Mouse (Mus musculus) intestine, postnatal 0 days (tissue): ENCODE results near the gene Cwc27. TPM values are rescaled to one million over a fixed set of nuclear protein-coding genes. Genes with fewer than 3 reads are reported as not detected.

Source experiments
- ATAC-seq: fragments of 200-750 bp; cut with Nextera tagmentation; 2 replicates; pipeline ENCODE4 v1.8.0; 2017; ENCODE audit warnings: mild to moderate bottlenecking, moderate TSS enrichment, moderate library complexity
- H3K27ac ChIP-seq: fragments of 300-500 bp; sonication (generic); 2 replicates; pipeline ENCODE4 v1.5.1; 2014; ENCODE audit warnings: mild to moderate bottlenecking, low read depth, low read length, moderate library complexity
- H3K27me3 ChIP-seq: fragments of 300-500 bp; sonication (generic); replicated peaks from 2 replicates; pipeline ENCODE4 v1.6.1; 2014; ENCODE audit warnings: low read length, mixed read lengths; ENCODE audit not compliant: control insufficient read depth, insufficient read depth
- H3K36me3 ChIP-seq: fragments of 300-500 bp; sonication (generic); 2 replicates; pipeline ENCODE4 v1.6.1; 2014; ENCODE audit warnings: mild to moderate bottlenecking, moderate library complexity; ENCODE audit not compliant: control insufficient read depth, insufficient read depth
- H3K4me1 ChIP-seq: fragments of 300-500 bp; sonication (generic); replicated peaks from 2 replicates; pipeline ENCODE4 v1.6.1; 2014; ENCODE audit warnings: antibody characterized with exemption, low read length, mixed read lengths; ENCODE audit not compliant: control insufficient read depth, insufficient read depth
- H3K4me2 ChIP-seq: fragments of 300-500 bp; sonication (generic); replicated peaks from 2 replicates; pipeline ENCODE4 v1.6.1; 2014; ENCODE audit warnings: low read depth, mild to moderate bottlenecking, moderate library complexity
- H3K4me3 ChIP-seq: fragments of 300-500 bp; sonication (generic); 2 replicates; pipeline ENCODE4 v1.5.1; 2014; ENCODE audit warnings: low read depth, low read length
- H3K9ac ChIP-seq: fragments of 300-500 bp; sonication (generic); 2 replicates; pipeline ENCODE4 v1.6.1; 2014; ENCODE audit warnings: mild to moderate bottlenecking, low read depth, low read length
- H3K9me3 ChIP-seq: fragments of 300-500 bp; sonication (generic); 2 replicates; pipeline ENCODE4 v1.6.1; 2016; ENCODE audit warnings: mixed run types; ENCODE audit not compliant: control insufficient read depth
- CTCF ChIP-seq: sonication (generic); IDR thresholded peaks from 2 replicates; pipeline ENCODE4 v1.5.1; 2016; ENCODE audit warnings: low read depth, mild to moderate bottlenecking, control low read depth, antibody characterized with exemption, moderate library complexity
- WGBS: fragments of 180-500 bp; shearing (Covaris S2); extraction: QIAGEN DNeasy Blood & Tissue Kit; methylation state at CpG from one replicate; pipeline ENCODE4 v1.1.7; 2014; 5-methylcytosine and 5-hydroxymethylcytosine counted together
- polyA plus RNA-seq: library from polyadenylated mRNA; unstranded; fragments of >200 nt; fragmentation: Nextera tagmentation; extraction: Ambion mirVana; gene quantifications from 2 replicates; pipeline ENCODE4 v1.2.1, GENCODE M21; 2015

The Cwc27 gene
- polyA plus RNA-seq, 1 experiment from 2014 or later, result 15.6 TPM

DNA sequence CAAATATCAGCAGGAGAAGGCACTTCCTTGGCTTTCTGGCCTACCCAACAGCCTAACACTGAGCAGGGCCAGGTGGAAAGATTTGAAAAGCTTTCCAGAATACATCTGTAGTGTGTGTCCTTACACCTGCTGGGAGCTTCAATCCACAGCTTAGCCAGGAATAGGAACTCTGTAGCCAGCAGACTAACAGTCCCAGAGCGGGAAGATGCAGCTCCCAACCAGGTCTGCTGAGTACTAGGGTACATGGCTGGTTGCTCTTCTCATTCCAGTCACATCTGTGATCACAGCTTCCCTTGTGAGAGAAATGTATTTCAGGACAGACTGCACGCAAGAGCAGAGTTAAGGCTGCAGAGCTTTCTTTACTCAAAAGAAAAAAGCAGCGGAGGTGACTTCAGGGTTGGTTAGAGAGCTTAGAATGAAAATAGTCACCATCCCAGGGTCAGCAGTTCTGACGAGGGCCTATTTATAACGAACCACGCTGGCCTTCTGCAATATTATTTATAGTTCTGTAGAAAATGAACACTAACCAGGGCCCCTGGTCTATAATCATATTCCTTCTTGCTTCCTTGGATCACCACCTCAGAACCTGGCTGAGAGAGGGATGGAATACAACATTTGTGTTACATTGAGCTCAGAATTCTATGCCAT is 171.0 kb downstream of the Cwc27 start:
- no peak overlapping the region for H3K27ac ChIP-seq
- H3K4me1 ChIP-seq, result no peaks in the 10 kb centered on the region; the same call in 1 of the 2 replicates
- H3K4me3 ChIP-seq, result no peak overlapping the region
- no peak overlapping the region for H3K9ac ChIP-seq
- no peaks in the 10 kb centered on the region for H3K9me3 ChIP-seq
- WGBS, result 85% methylated on average over 6 of the region's 6 CpGs
- no peak for TF ChIP-seq CTCF
- H3K27me3 ChIP-seq, result no peaks in the 10 kb centered on the region
- no peak for ATAC-seq
- H3K36me3 ChIP-seq, result no peaks in the 10 kb centered on the region
- no peak overlapping the region for H3K4me2 ChIP-seq

- 77% methylated on average over 1 of the region's 1 CpGs for WGBS
- no peak overlapping the region for H3K9ac ChIP-seq
- H3K4me1 ChIP-seq, result peaks cover 5% of the 10 kb centered on the region; the same call in 1 of the 2 replicates
- H3K9me3 ChIP-seq, result no peaks in the 10 kb centered on the region
- 0 out of 2 replicates have a peak, but pooled peaks have one; percentile 10 for TF ChIP-seq CTCF
- no peak for ATAC-seq
- H3K27me3 ChIP-seq, result no peaks in the 10 kb centered on the region
- H3K27ac ChIP-seq, result no peak overlapping the region
- no peak overlapping the region for H3K4me3 ChIP-seq
- H3K36me3 ChIP-seq, result no peaks in the 10 kb centered on the region
- H3K4me2 ChIP-seq, result no peak overlapping the region
Observed at GRCm38 (mm10) chr13:104644185-104644584, 172.8 kb downstream of the Cwc27 start.

- peaks cover 5% of the 10 kb centered on the region; the same call in 1 of the 2 replicates for H3K4me1 ChIP-seq
- 41% methylated on average over 5 of the region's 5 CpGs for WGBS
- no peaks in the 10 kb centered on the region for H3K9me3 ChIP-seq
- peak; percentile 62 for ATAC-seq
- H3K27ac ChIP-seq, result peak overlapping the region; percentile 60
- H3K36me3 ChIP-seq, result no peaks in the 10 kb centered on the region
- no peak overlapping the region for H3K9ac ChIP-seq
- TF ChIP-seq CTCF, result no peak
- no peak overlapping the region for H3K4me3 ChIP-seq
- H3K27me3 ChIP-seq, result no peaks in the 10 kb centered on the region
- no peak overlapping the region for H3K4me2 ChIP-seq
Observed at GRCm38 (mm10) chr13:104640694-104641454, 176.1 kb downstream of the Cwc27 start.

GRCm38 (mm10) chr13:104638988-104639387 is 178.0 kb downstream of the Cwc27 start:
- Histone ChIP-seq H3K27ac (no peak overlapping the region), H3K9me3 (no peaks in the 10 kb centered on the region), H3K36me3 (no peaks in the 10 kb centered on the region), H3K9ac (no peak overlapping the region), H3K4me2 (no peak overlapping the region), H3K4me3 (no peak overlapping the region), H3K4me1 (peaks cover 5% of the 10 kb centered on the region; the same call in 1 of the 2 replicates), H3K27me3 (no peaks in the 10 kb centered on the region)
- WGBS, result 36% methylated on average over 3 of the region's 3 CpGs
- ATAC-seq, result peak; percentile 68
- no peak for TF ChIP-seq CTCF

DNA sequence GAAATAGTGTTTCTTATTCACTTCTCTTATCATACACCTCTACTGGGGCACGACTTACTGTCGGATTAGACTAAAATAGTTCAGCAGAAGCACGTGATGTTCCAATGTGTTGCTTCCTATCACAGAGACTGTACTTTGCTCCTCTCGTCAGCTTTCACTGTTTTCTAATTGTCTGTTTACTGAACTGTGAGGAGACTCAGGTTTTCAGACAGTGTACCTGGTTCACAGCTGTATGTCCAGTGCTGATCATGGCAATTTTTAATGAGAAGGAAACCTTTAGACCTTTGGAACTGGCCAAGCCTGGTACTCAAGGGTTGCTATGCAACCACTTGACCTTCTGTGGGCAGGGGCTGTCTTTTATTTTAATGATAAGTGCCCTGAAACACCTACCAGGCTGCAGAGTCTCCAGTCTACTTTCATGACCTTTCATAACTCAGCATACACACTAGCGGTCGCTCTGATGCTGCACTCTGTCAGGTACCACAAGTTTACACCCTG is 180.9 kb downstream of the Cwc27 start:
- H3K9me3 ChIP-seq, result no peaks in the 10 kb centered on the region
- no peak overlapping the region for H3K27ac ChIP-seq
- no peaks in the 10 kb centered on the region for H3K36me3 ChIP-seq
- no peak overlapping the region for H3K4me2 ChIP-seq
- peak; percentile 70 for ATAC-seq
- WGBS, result 51% methylated on average over 6 of the region's 6 CpGs
- peaks cover 5% of the 10 kb centered on the region; the same call in 1 of the 2 replicates for H3K4me1 ChIP-seq
- no peak for TF ChIP-seq CTCF
- H3K4me3 ChIP-seq, result no peak overlapping the region
- no peaks in the 10 kb centered on the region for H3K27me3 ChIP-seq
- no peak overlapping the region for H3K9ac ChIP-seq

GRCm38 (mm10) chr13:104634708-104635107 is 182.2 kb downstream of the Cwc27 start:
- Histone ChIP-seq H3K4me2 (no peak overlapping the region), H3K9me3 (no peaks in the 10 kb centered on the region), H3K4me3 (no peak overlapping the region), H3K27ac (no peak overlapping the region), H3K36me3 (peaks cover 6% of the 10 kb centered on the region; the same call in 1 of the 2 replicates), H3K4me1 (0 out of 2 replicates have a peak, but pooled peaks cover 3% of the 10 kb centered on the region), H3K9ac (no peak overlapping the region), H3K27me3 (no peaks in the 10 kb centered on the region)
- TF ChIP-seq CTCF, result no peak
- WGBS, result 57% methylated on average over 2 of the region's 2 CpGs
- no peak for ATAC-seq
